Mouse (Mus musculus): ENCODE data around the gene Slc7a5.

GRCm38 (mm10) chr8:121842064-121842955, 65.2 kb downstream of the Slc7a5 start:
- TF ChIP-seq ETS1 (conservative IDR thresholded peaks at IDR 0.05; ENCODE audit: low read depth, low read length) (peak; percentile 23; the same call in 1 of the 2 replicates), POLR2A (IDR thresholded peaks at IDR 0.05; ENCODE audit: low read depth, low read length) (peak; percentile 56; the same call in 1 of the 2 replicates), MYC (IDR thresholded peaks at IDR 0.05; ENCODE audit: low read depth, low read length) (peak; percentile 81), NELFE (IDR thresholded peaks at IDR 0.05; ENCODE audit: low read depth, low read length) (peak; percentile 40), CTCF (conservative IDR thresholded peaks at IDR 0.05 in 1 of 2, IDR thresholded peaks at IDR 0.05 in 1 of 2; ENCODE audit: low read depth in 2 of 2, low read length in 2 of 2) (no peak), ZNF384 (IDR thresholded peaks at IDR 0.05; ENCODE audit: low read depth, low read length) (no peak), USF1 (IDR thresholded peaks at IDR 0.05; ENCODE audit: low read depth, low read length) (no peak), TBP (conservative IDR thresholded peaks at IDR 0.05; ENCODE audit: low read depth, low read length) (no peak), USF2 (conservative IDR thresholded peaks at IDR 0.05; ENCODE audit: low read depth, low read length) (no peak)

Measured in CH12.LX (cell line).